Mouse (Mus musculus) megakaryocyte, embryonic 14.5 days (primary cell): ENCODE data around the gene Ptcra.

Experiments used
- FLI1 ChIP-seq: IDR thresholded peaks from 2 replicates; pipeline ENCODE4 v1.6.1; 2012; ENCODE audit warnings: low read length, inconsistent platforms, mixed read lengths
- GATA1 ChIP-seq: IDR thresholded peaks from 3 replicates; pipeline ENCODE4 v1.6.1; 2012; ENCODE audit warnings: mixed read lengths, low read length, inconsistent platforms, borderline replicate concordance

- TF ChIP-seq FLI1 = no peak
- TF ChIP-seq GATA1 = no peak
Observed at GRCm38 (mm10) chr17:46782341-46783221, 19.1 kb upstream of the Ptcra start, which contains the start of gene Rpl7l1.
